Mouse (Mus musculus) ES-E14 (cell line): Measurements from ENCODE around the gene Adcy7. TPM values are rescaled to one million over a fixed set of nuclear protein-coding genes. Genes with fewer than 3 reads are reported as not detected.
A peak's percentile ranks its signal among the peaks of the same experiment; 100 is the strongest.

Experiments used
- DNase-seq: peaks from one replicate; pipeline ENCODE4 v3.0.0-alpha.2; 2013; ENCODE audit warnings: low read depth, low spot score
- H3K27ac ChIP-seq: 2 replicates; pipeline ENCODE4 v1.5.1; 2012; ENCODE audit warnings: low read depth, mild to moderate bottlenecking, low read length, moderate library complexity, mixed read lengths; ENCODE audit not compliant: poor library complexity, insufficient read depth, severe bottlenecking
- H3K36me3 ChIP-seq: 2 replicates; pipeline ENCODE4 v1.6.1; 2012; ENCODE audit warnings: mild to moderate bottlenecking, low read length, moderate library complexity, mixed read lengths; ENCODE audit not compliant: control insufficient read depth, poor library complexity, insufficient read depth, severe bottlenecking
- H3K4me1 ChIP-seq, 2 experiments: fragments of 150-350 bp in 1 of 2; sonication (generic) in 1 of 2; 2 replicates each; pipeline ENCODE4 v1.6.1; 2012; ENCODE audit warnings: low read length in 2 of 2, mild to moderate bottlenecking in 1 of 2, mixed read lengths in 1 of 2; ENCODE audit not compliant: control insufficient read depth in 2 of 2, insufficient read depth in 2 of 2, poor library complexity in 1 of 2
- H3K4me3 ChIP-seq, 2 experiments: fragments of 150-350 bp in 1 of 2; sonication (generic) in 1 of 2; 2 replicates each; pipeline ENCODE4 v1.5.1; 2012; ENCODE audit warnings: low read length in 2 of 2, low read depth in 1 of 2, mild to moderate bottlenecking in 1 of 2, mixed read lengths in 1 of 2; ENCODE audit not compliant: insufficient read depth in 1 of 2, poor library complexity in 1 of 2, severe bottlenecking in 1 of 2
- H3K9ac ChIP-seq: 2 replicates; pipeline ENCODE4 v1.6.1; 2012; ENCODE audit warnings: low read depth, mild to moderate bottlenecking, low read length, mixed read lengths; ENCODE audit not compliant: poor library complexity, insufficient read depth, severe bottlenecking
- H3K9me3 ChIP-seq: fragments of 150-350 bp; sonication (generic); 2 replicates; pipeline ENCODE4 v1.6.1; 2012; ENCODE audit warnings: low read depth, mild to moderate bottlenecking, low read length; ENCODE audit not compliant: control insufficient read depth, insufficient read depth
- CHD2 ChIP-seq: IDR thresholded peaks from 2 replicates; pipeline ENCODE4 v1.6.1; 2014; ENCODE audit warnings: mild to moderate bottlenecking, low read depth, low read length, inconsistent platforms
- HCFC1 ChIP-seq: IDR thresholded peaks from 2 replicates; pipeline ENCODE4 v1.6.1; 2012; ENCODE audit warnings: low read length, inconsistent platforms, borderline replicate concordance; ENCODE audit not compliant: insufficient read depth
- MAFK ChIP-seq: IDR thresholded peaks from 2 replicates; pipeline ENCODE4 v1.6.1; 2014; ENCODE audit warnings: mild to moderate bottlenecking, low read depth, low read length, inconsistent platforms; ENCODE audit not compliant: insufficient read depth
- ZC3H11A ChIP-seq: IDR thresholded peaks from 2 replicates; pipeline ENCODE4 v1.6.1; 2012; ENCODE audit warnings: low read depth, mild to moderate bottlenecking, inconsistent platforms, low read length, borderline replicate concordance
- ZNF384 ChIP-seq: IDR thresholded peaks from 2 replicates; pipeline ENCODE4 v1.6.1; 2012; ENCODE audit warnings: low read depth, low read length, inconsistent platforms
- in situ Hi-C, 2 experiments: fragments of 600-800 bp; cut with MboI; formaldehyde crosslinking; loops; one replicate each; pipeline ENCODE4 v1.15.1; 2025; ENCODE audit warnings: low sequenced_read_pairs in 2 of 2, inconsistent platforms in 1 of 2; ENCODE audit not compliant: unreplicated experiment in 2 of 2
- total RNA-seq: library from RNA; depleted of rRNA; stranded (reverse); fragments of 300-350 nt; gene quantifications from 2 replicates; pipeline ENCODE4 v1.2.3, GENCODE M21; 2012

The Adcy7 gene
- total RNA-seq, 1 experiment, result 4.2 TPM

GRCm38 (mm10) chr8:88260466-88260980 is 11.7 kb upstream of the Adcy7 start:
- H3K4me1 ChIP-seq, result peaks cover 4 to 8% of the 10 kb centered on the region in 2 experiments; a peak in 2 of 4 replicates
- H3K27ac ChIP-seq, result no peak overlapping the region
- no peak for TF ChIP-seq ZC3H11A
- no peak for TF ChIP-seq MAFK
- TF ChIP-seq HCFC1, result no peak
- no peak for TF ChIP-seq CHD2
- TF ChIP-seq ZNF384, result no peak
- H3K4me3 ChIP-seq, result no peak overlapping the region
- in situ Hi-C loops, result no loop called here
- H3K36me3 ChIP-seq, result peaks cover 12% of the 10 kb centered on the region
- no peaks in the 10 kb centered on the region for H3K9me3 ChIP-seq
- no peak overlapping the region for H3K9ac ChIP-seq
- DNase-seq, result no peak

DNA sequence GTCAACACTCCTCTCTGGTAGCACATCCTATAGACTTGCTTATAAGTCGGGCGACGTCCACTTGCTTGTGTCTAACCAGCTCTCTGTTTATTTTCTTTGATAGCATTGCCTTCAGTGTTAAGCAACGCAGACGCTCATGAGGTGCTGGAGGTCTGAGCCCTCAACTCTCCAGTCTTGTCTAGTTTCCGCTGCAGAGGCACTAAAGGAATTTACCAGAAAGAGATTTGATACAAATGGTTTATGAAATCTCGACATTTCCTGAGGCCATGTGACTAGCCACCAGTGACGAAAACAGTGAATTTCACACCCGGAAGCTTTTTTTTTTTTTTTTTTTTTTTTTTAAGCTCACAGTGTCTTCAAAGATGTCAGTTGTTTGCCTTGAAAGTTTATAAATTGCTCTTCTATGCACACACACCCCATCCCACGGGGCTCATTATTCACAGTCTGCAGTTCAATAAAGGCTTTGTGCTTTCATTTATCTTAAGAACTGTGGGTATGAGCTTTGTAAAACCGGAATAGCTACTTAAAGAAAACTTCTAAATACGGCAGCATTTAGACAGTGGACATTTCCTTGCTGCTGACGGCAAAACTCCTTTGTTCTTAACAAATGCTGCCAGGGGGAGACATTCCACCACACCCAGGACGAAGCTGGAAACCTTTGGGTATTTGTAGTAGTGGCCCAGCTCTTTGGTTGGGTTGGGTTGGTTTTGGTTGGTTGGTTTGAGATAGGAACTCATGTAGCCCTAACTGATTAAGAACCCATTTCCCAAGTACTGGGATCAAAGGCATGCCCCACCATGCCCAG is 9.2 kb upstream of the Adcy7 start:
- TF ChIP-seq MAFK, result no peak
- TF ChIP-seq ZNF384, result peak; percentile 83
- TF ChIP-seq CHD2, result peak; percentile 27; the same call in 1 of the 2 replicates
- Histone ChIP-seq H3K9me3 (no peaks in the 10 kb centered on the region), H3K36me3 (peaks cover 4% of the 10 kb centered on the region; the same call in 1 of the 2 replicates), H3K4me1 (peaks cover 4 to 10% of the 10 kb centered on the region in 2 experiments; a peak in 2 of 4 replicates), H3K9ac (no peak overlapping the region), H3K27ac (no peak overlapping the region; the same call in 1 of the 2 replicates), H3K4me3 (no peak overlapping the region)
- in situ Hi-C loops, result no loop called here
- DNase-seq, result no peak

GRCm38 (mm10) chr8:88265511-88265910 is 6.7 kb upstream of the Adcy7 start:
- Histone ChIP-seq H3K9ac (no peak overlapping the region), H3K36me3 (peaks cover under 1% of the 10 kb centered on the region; the same call in 1 of the 2 replicates), H3K9me3 (no peaks in the 10 kb centered on the region), H3K4me3 (no peak overlapping the region), H3K27ac (no peak overlapping the region), H3K4me1 (peaks cover 4 to 10% of the 10 kb centered on the region in 2 experiments; a peak in 2 of 4 replicates)
- no peak for TF ChIP-seq ZNF384
- TF ChIP-seq ZC3H11A, result no peak
- no peak for TF ChIP-seq MAFK
- TF ChIP-seq HCFC1, result no peak
- TF ChIP-seq CHD2, result no peak
- in situ Hi-C loops, result no loop called here
- DNase-seq, result no peak

- H3K4me3 ChIP-seq, result no peak overlapping the region
- no peak overlapping the region for H3K9ac ChIP-seq
- H3K9me3 ChIP-seq, result no peaks in the 10 kb centered on the region
- DNase-seq, result peak; percentile 56
- H3K27ac ChIP-seq, result no peak overlapping the region
- in situ Hi-C loops, result no loop called here
- H3K4me1 ChIP-seq, result peaks cover 4 to 10% of the 10 kb centered on the region in 2 experiments; a peak in 2 of 4 replicates
- no peaks in the 10 kb centered on the region for H3K36me3 ChIP-seq
- peak; percentile 54; the same call in 1 of the 2 replicates for TF ChIP-seq ZC3H11A
- no peak for TF ChIP-seq ZNF384
- TF ChIP-seq MAFK, result no peak
- no peak for TF ChIP-seq HCFC1
These were observed 5.9 kb upstream of the Adcy7 start for GRCm38 (mm10) chr8:88266170-88266800.
